Mouse (Mus musculus) C2C12 (cell line): ENCODE results near the gene Txnrd3.

ENCODE experiments used
- CTCF ChIP-seq: IDR thresholded peaks from one replicate; pipeline ENCODE4 v1.5.1; 2011; ENCODE audit not compliant: control insufficient read depth, insufficient read depth, insufficient read length
- MAX ChIP-seq: IDR thresholded peaks from one replicate; pipeline ENCODE4 v1.6.1; 2011; ENCODE audit warnings: mild to moderate bottlenecking, control low read depth
- MYOD1 ChIP-seq: IDR thresholded peaks from one replicate; pipeline ENCODE4 v1.6.1; 2011; ENCODE audit warnings: low read depth; ENCODE audit not compliant: control insufficient read depth, insufficient read length
- USF1 ChIP-seq: IDR thresholded peaks from one replicate; pipeline ENCODE4 v1.6.1; 2011; ENCODE audit warnings: low read depth, mild to moderate bottlenecking, control low read depth, moderate library complexity

- TF ChIP-seq MAX (no peak), USF1 (no peak), CTCF (no peak), MYOD1 (no peak)
Observed at GRCm38 (mm10) chr6:89595777-89596146, 48.0 kb upstream of the Txnrd3 start.
